Mouse (Mus musculus) liver, postnatal 0 days (tissue): Measurements from ENCODE around the gene Fkbp9. TPM values are rescaled to one million over a fixed set of nuclear protein-coding genes. Genes with fewer than 3 reads are reported as not detected.

Source experiments
- ATAC-seq: fragments of 200-750 bp; cut with Nextera tagmentation; 2 replicates; pipeline ENCODE4 v1.8.0; 2017; ENCODE audit warnings: mild to moderate bottlenecking, moderate library complexity
- DNase-seq: peaks from one replicate; pipeline ENCODE4 v3.0.0-alpha.2; 2016
- H3K27ac ChIP-seq: fragments of 300-500 bp; sonication (generic); 2 replicates; pipeline ENCODE4 v1.5.1; 2014; ENCODE audit warnings: antibody characterized with exemption, moderate library complexity, mild to moderate bottlenecking, low read depth
- H3K27me3 ChIP-seq: fragments of 300-500 bp; sonication (generic); 2 replicates; pipeline ENCODE4 v1.6.1; 2014; ENCODE audit warnings: low read length, control low read depth, mixed read lengths; ENCODE audit not compliant: insufficient read depth
- H3K36me3 ChIP-seq: fragments of 300-500 bp; sonication (generic); replicated peaks from 2 replicates; pipeline ENCODE4 v1.6.1; 2014; ENCODE audit warnings: mild to moderate bottlenecking, control low read depth, low read length, moderate library complexity, mixed read lengths; ENCODE audit not compliant: insufficient read depth
- H3K4me1 ChIP-seq: fragments of 300-500 bp; sonication (generic); 2 replicates; pipeline ENCODE4 v1.6.1; 2014; ENCODE audit warnings: antibody characterized with exemption, mild to moderate bottlenecking, control low read depth; ENCODE audit not compliant: insufficient read depth
- H3K4me2 ChIP-seq: fragments of 300-500 bp; sonication (generic); 2 replicates; pipeline ENCODE4 v1.6.1; 2014; ENCODE audit warnings: low read depth, mild to moderate bottlenecking, low read length, moderate library complexity, mixed read lengths
- H3K4me3 ChIP-seq: fragments of 300-500 bp; sonication (generic); 2 replicates; pipeline ENCODE4 v1.5.1; 2014; ENCODE audit warnings: low read depth, low read length
- H3K9ac ChIP-seq: fragments of 300-500 bp; sonication (generic); replicated peaks from 2 replicates; pipeline ENCODE4 v1.6.1; 2014; ENCODE audit warnings: mild to moderate bottlenecking, moderate library complexity
- H3K9me3 ChIP-seq: fragments of 300-500 bp; sonication (generic); 2 replicates; pipeline ENCODE4 v1.6.1; 2016; ENCODE audit warnings: mild to moderate bottlenecking, control low read depth, low read length, mixed read lengths
- CTCF ChIP-seq: sonication (generic); IDR thresholded peaks from 2 replicates; pipeline ENCODE4 v1.5.1; 2016; ENCODE audit warnings: antibody characterized with exemption, low read depth
- EP300 ChIP-seq: IDR thresholded peaks from 2 replicates; pipeline ENCODE4 v1.6.1; 2016; ENCODE audit warnings: antibody characterized with exemption, low read depth, mild to moderate bottlenecking
- WGBS: fragments of 180-500 bp; shearing (Covaris S2); extraction: QIAGEN DNeasy Blood & Tissue Kit; methylation state at CpG from one replicate; pipeline ENCODE4 v1.1.7; 2014; ENCODE audit not compliant: insufficient replicate concordance; 5-methylcytosine and 5-hydroxymethylcytosine counted together
- polyA plus RNA-seq: library from polyadenylated mRNA; unstranded; fragments of >200 nt; fragmentation: Nextera tagmentation; extraction: Ambion mirVana; gene quantifications from 2 replicates; pipeline ENCODE4 v1.2.1, GENCODE M21; 2015

Fkbp9 gene
- polyA plus RNA-seq, 1 experiment from 2014 or later, result 17.9 TPM

DNA sequence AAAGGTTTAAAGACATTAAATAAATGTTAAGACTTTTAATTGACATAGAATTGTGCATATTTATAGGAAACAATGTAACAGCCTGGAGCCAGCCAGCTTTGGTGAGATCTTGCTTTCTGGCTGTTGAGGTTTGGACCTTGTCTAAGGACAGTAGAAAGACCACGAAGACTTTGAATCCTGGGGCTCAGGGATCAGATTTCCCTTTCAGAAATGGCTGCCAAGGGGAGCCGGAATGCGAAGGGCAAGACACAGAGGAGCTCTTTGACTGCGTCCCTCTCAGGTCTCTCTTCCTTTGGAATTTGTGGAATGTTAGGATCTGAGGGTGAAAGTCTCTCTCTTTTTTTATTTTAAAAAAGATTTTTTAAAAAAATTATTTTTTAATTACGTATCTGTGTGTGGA, 2.9 kb downstream of the Fkbp9 start:
- DNase-seq, result no peak
- H3K9ac ChIP-seq, result no peak overlapping the region
- peaks cover 3% of the 10 kb centered on the region; the same call in 1 of the 2 replicates for H3K4me1 ChIP-seq
- TF ChIP-seq CTCF (no peak), EP300 (no peak)
- H3K4me3 ChIP-seq, result no peak overlapping the region
- no peaks in the 10 kb centered on the region for H3K9me3 ChIP-seq
- no peaks in the 10 kb centered on the region; the same call in 1 of the 2 replicates for H3K36me3 ChIP-seq
- 77% methylated on average over 5 of the region's 5 CpGs for WGBS
- H3K27ac ChIP-seq, result no peak overlapping the region
- no peak for ATAC-seq
- no peak overlapping the region for H3K4me2 ChIP-seq
- H3K27me3 ChIP-seq, result no peaks in the 10 kb centered on the region

GRCm38 (mm10) chr6:56835532-56835931, 3.7 kb downstream of the Fkbp9 start:
- Histone ChIP-seq H3K27ac (no peak overlapping the region), H3K9ac (no peak overlapping the region), H3K27me3 (no peaks in the 10 kb centered on the region), H3K4me1 (peaks cover 3% of the 10 kb centered on the region; the same call in 1 of the 2 replicates), H3K4me3 (no peak overlapping the region), H3K36me3 (no peaks in the 10 kb centered on the region; the same call in 1 of the 2 replicates), H3K9me3 (no peaks in the 10 kb centered on the region), H3K4me2 (no peak overlapping the region)
- DNase-seq, result no peak
- 81% methylated on average over 10 of the region's 10 CpGs for WGBS
- ATAC-seq, result no peak
- TF ChIP-seq EP300, result no peak
- TF ChIP-seq CTCF, result no peak

DNA sequence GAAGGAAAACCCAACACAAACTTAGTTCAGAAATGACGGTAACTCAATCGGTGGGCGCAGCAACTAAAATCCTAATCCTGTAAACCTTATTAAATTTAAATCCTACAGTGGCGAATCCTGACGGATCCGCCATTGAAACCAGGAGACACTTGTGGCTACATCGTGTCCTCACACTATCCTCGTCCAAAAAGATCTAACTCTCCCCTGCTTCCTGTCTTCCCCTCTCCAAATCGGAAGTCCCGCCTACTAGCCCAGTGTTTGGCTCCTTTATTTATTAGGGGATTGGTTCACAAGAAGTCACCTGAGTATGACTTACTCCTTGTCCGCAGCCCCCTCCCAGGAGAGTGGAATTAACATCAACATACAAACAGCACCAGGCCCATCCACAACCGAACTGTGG, 5.3 kb downstream of the Fkbp9 start:
- Histone ChIP-seq H3K9ac (no peak overlapping the region), H3K4me2 (no peak overlapping the region), H3K27me3 (no peaks in the 10 kb centered on the region), H3K27ac (no peak overlapping the region), H3K4me3 (no peak overlapping the region), H3K4me1 (peaks cover 3% of the 10 kb centered on the region; the same call in 1 of the 2 replicates), H3K36me3 (no peaks in the 10 kb centered on the region; the same call in 1 of the 2 replicates), H3K9me3 (no peaks in the 10 kb centered on the region)
- no peak for TF ChIP-seq CTCF
- ATAC-seq (no peak), DNase-seq (no peak)
- WGBS, result 89% methylated on average over 12 of the region's 12 CpGs

- H3K36me3 ChIP-seq, result no peaks in the 10 kb centered on the region; the same call in 1 of the 2 replicates
- H3K27ac ChIP-seq, result no peak overlapping the region
- H3K4me3 ChIP-seq, result no peak overlapping the region
- ATAC-seq, result no peak
- 86% methylated on average over 3 of the region's 3 CpGs for WGBS
- no peak overlapping the region for H3K9ac ChIP-seq
- TF ChIP-seq EP300, result no peak
- TF ChIP-seq CTCF, result no peak
- no peak for DNase-seq
- no peaks in the 10 kb centered on the region for H3K9me3 ChIP-seq
- H3K4me2 ChIP-seq, result no peak overlapping the region
- peaks cover 3% of the 10 kb centered on the region; the same call in 1 of the 2 replicates for H3K4me1 ChIP-seq
- H3K27me3 ChIP-seq, result no peaks in the 10 kb centered on the region
Observed at GRCm38 (mm10) chr6:56837621-56838020, 5.8 kb downstream of the Fkbp9 start.

GRCm38 (mm10) chr6:56843229-56843628, 11.4 kb downstream of the Fkbp9 start:
- H3K9me3 ChIP-seq, result no peaks in the 10 kb centered on the region
- H3K9ac ChIP-seq, result no peak overlapping the region
- ATAC-seq, result no peak
- H3K36me3 ChIP-seq, result no peaks in the 10 kb centered on the region
- H3K4me1 ChIP-seq, result 0 out of 2 replicates have a peak, but pooled peaks cover 10% of the 10 kb centered on the region
- WGBS, result 80% methylated on average over 3 of the region's 3 CpGs
- TF ChIP-seq EP300 (no peak), CTCF (no peak)
- H3K4me3 ChIP-seq, result no peak overlapping the region
- H3K4me2 ChIP-seq, result no peak overlapping the region
- no peaks in the 10 kb centered on the region for H3K27me3 ChIP-seq
- no peak overlapping the region for H3K27ac ChIP-seq
- no peak for DNase-seq

- Histone ChIP-seq H3K4me2 (no peak overlapping the region), H3K9ac (no peak overlapping the region), H3K4me3 (no peak overlapping the region), H3K27me3 (no peaks in the 10 kb centered on the region), H3K36me3 (no peaks in the 10 kb centered on the region), H3K27ac (no peak overlapping the region), H3K9me3 (no peaks in the 10 kb centered on the region), H3K4me1 (0 out of 2 replicates have a peak, but pooled peaks cover 10% of the 10 kb centered on the region)
- WGBS, result 59% methylated on average over 2 of the region's 2 CpGs
- ATAC-seq (no peak), DNase-seq (no peak)
- TF ChIP-seq CTCF (no peak), EP300 (peak; percentile 57; the same call in 1 of the 2 replicates)
Observed at GRCm38 (mm10) chr6:56844365-56844764, 12.5 kb downstream of the Fkbp9 start.

GRCm38 (mm10) chr6:56848974-56849373, 17.1 kb downstream of the Fkbp9 start:
- Histone ChIP-seq H3K4me3 (no peak overlapping the region), H3K9me3 (no peaks in the 10 kb centered on the region), H3K4me1 (0 out of 2 replicates have a peak, but pooled peaks cover 10% of the 10 kb centered on the region), H3K4me2 (no peak overlapping the region), H3K27me3 (no peaks in the 10 kb centered on the region), H3K9ac (no peak overlapping the region), H3K36me3 (no peaks in the 10 kb centered on the region), H3K27ac (no peak overlapping the region)
- WGBS, result 80% methylated on average over 3 of the region's 3 CpGs
- ATAC-seq, result no peak
- TF ChIP-seq EP300 (no peak), CTCF (no peak)
- no peak for DNase-seq
